Mouse (Mus musculus) adrenal gland, postnatal 4 days (tissue): ENCODE results near the gene Paics. TPM values are rescaled to one million over a fixed set of nuclear protein-coding genes. Genes with fewer than 3 reads are reported as not detected.

Experiments used
- DNase-seq, 2 experiments: peaks; one replicate each; pipeline ENCODE4 v3.0.0; 2021 to 2022; ENCODE audit warnings: low spot score in 2 of 2, mixed read lengths in 2 of 2
- total RNA-seq, 2 experiments: library from RNA; stranded (reverse); gene quantifications; 2 replicates each; pipeline ENCODE4 v1.2.3; 2021

Gene Paics
- total RNA-seq, 2 experiments from 2014 or later = 227 to 231 TPM

GRCm38 (mm10) chr5:77004051-77004821 is 53.1 kb downstream of the Paics start, which contains the start of gene Arl9:
Gene Arl9, plus strand, starts transcription at chr5:77004055.
- no peak for DNase-seq

- no peak for DNase-seq
These were observed 59.2 kb downstream of the Paics start for GRCm38 (mm10) chr5:77010352-77010751.

GRCm38 (mm10) chr5:77011082-77011481 is 60.0 kb downstream of the Paics start:
- no peak for DNase-seq

GRCm38 (mm10) chr5:77013171-77013570 is 62.1 kb downstream of the Paics start:
- DNase-seq = no peak

GRCm38 (mm10) chr5:77015544-77016482 is 64.7 kb downstream of the Paics start, which contains the start of gene Thegl:
Gene Thegl, plus strand, starts transcription at chr5:77016023.
- peak; percentile 43 to 58 for DNase-seq

Other genes with a start within 250 kb of the Paics start
- 10 to 100 TPM; 23.0 to 25.4 TPM for gene Aasdh, start 45.8 kb upstream of the Paics start, total RNA-seq
- gene Ppat, start 271 bp downstream of the Paics start, total RNA-seq = 10 to 100 TPM; 41.2 to 43.4 TPM
- gene Srp72, start 23.4 kb downstream of the Paics start, total RNA-seq = 100 to 1,000 TPM; 149 to 166 TPM
- gene Arl9, start 52.7 kb downstream of the Paics start, total RNA-seq = not detected
- gene Thegl, start 64.7 kb downstream of the Paics start, total RNA-seq = under 1 TPM; 0.28 to 0.31 TPM
- 1 to 10 TPM; 4.8 to 7.2 TPM for gene Hopx, start 163.8 kb downstream of the Paics start, total RNA-seq